Mouse (Mus musculus) embryo, embryonic 11.5 days (tissue): Measurements from ENCODE around the gene Def6.

Experiments
- DNase-seq: peaks from one replicate; pipeline ENCODE4 v3.0.0-alpha.2; 2012; ENCODE audit warnings: low read depth, low spot score

Def6 gene

GRCm38 (mm10) chr17:28272837-28273236 lies 65.3 kb downstream of the Def6 start:
- no peak for DNase-seq

GRCm38 (mm10) chr17:28274739-28275138 lies 67.2 kb downstream of the Def6 start:
- DNase-seq, result no peak

- no peak for DNase-seq
These were observed 69.6 kb downstream of the Def6 start for GRCm38 (mm10) chr17:28277226-28277625.

GRCm38 (mm10) chr17:28277721-28278120 lies 70.1 kb downstream of the Def6 start:
- DNase-seq, result no peak

GRCm38 (mm10) chr17:28278156-28278555 lies 70.6 kb downstream of the Def6 start:
- DNase-seq, result no peak
